Mouse (Mus musculus): ENCODE data around the gene Tnnt2. TPM values are rescaled to one million over a fixed set of nuclear protein-coding genes. Genes with fewer than 3 reads are reported as not detected.
A peak's percentile ranks its signal among the peaks of the same experiment; 100 is the strongest.

Gene Tnnt2
- polyA plus RNA-seq, 1 experiment from 2014 or later, result 3,947 TPM

DNA sequence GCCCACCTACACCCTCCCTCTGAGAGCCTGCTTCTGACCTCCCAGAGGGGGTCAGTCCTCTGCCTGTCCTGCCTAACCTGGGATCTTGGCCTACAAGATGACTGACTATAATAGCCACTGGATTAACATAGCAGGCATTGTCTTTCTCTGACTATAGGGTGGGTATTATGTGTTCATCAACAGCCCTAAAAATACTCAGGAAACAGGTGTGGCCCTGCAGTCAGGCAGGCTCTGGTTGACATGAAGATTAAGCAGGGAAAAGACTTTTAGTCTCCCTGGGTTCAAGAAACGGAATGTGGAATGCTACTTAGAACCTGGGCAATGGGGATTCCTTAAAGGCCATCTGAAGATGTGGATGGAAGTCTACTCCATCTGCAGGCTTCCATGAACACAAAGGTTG, 37.7 kb upstream of the Tnnt2 start:
- Histone ChIP-seq H3K36me3 (ENCODE audit: control insufficient read depth, insufficient read depth, low read length) (no peaks in the 10 kb centered on the region; the same call in 1 of the 2 replicates), H3K27ac (ENCODE audit: low read depth, low read length) (peak overlapping the region; percentile 100), H3K9me3 (replicated peaks; ENCODE audit: control insufficient read depth, low read length) (no peaks in the 10 kb centered on the region), H3K27me3 (ENCODE audit: control insufficient read depth, insufficient read depth, low read length) (no peaks in the 10 kb centered on the region), H3K4me3 (ENCODE audit: low read depth, low read length) (0 out of 2 replicates have a peak overlapping the region, but pooled peaks have one; percentile 65), H3K4me2 (peak overlapping the region; percentile 88), H3K4me1 (ENCODE audit: control insufficient read depth, insufficient read depth, low read length) (peaks cover 80% of the 10 kb centered on the region), H3K9ac (ENCODE audit: low read depth, low read length) (peak overlapping the region; percentile 87)
- ATAC-seq (replicated peaks; ENCODE audit: insufficient number of reproducible peaks, low FRiP score, low TSS enrichment), result no peak
- WGBS (ENCODE audit: insufficient replicate concordance), result 59% methylated on average over 1 of the region's 1 CpGs

- Histone ChIP-seq H3K9ac (ENCODE audit: low read depth, low read length) (peak overlapping the region; percentile 87), H3K36me3 (ENCODE audit: control insufficient read depth, insufficient read depth, low read length) (no peaks in the 10 kb centered on the region; the same call in 1 of the 2 replicates), H3K4me1 (ENCODE audit: control insufficient read depth, insufficient read depth, low read length) (peaks cover 82% of the 10 kb centered on the region), H3K27me3 (ENCODE audit: control insufficient read depth, insufficient read depth, low read length) (no peaks in the 10 kb centered on the region), H3K27ac (ENCODE audit: low read depth, low read length) (peak overlapping the region; percentile 100), H3K4me2 (peak overlapping the region; percentile 88), H3K4me3 (ENCODE audit: low read depth, low read length) (peak overlapping the region; percentile 65), H3K9me3 (replicated peaks; ENCODE audit: control insufficient read depth, low read length) (no peaks in the 10 kb centered on the region)
- 0 out of 2 replicates have a peak, but pooled peaks have one; percentile 11 for ATAC-seq (replicated peaks; ENCODE audit: insufficient number of reproducible peaks, low FRiP score, low TSS enrichment)
- WGBS (ENCODE audit: insufficient replicate concordance), result 11% methylated on average over 8 of the region's 8 CpGs
Measured at GRCm38 (mm10) chr1:135799109-135799627, 37.0 kb upstream of the Tnnt2 start.

DNA sequence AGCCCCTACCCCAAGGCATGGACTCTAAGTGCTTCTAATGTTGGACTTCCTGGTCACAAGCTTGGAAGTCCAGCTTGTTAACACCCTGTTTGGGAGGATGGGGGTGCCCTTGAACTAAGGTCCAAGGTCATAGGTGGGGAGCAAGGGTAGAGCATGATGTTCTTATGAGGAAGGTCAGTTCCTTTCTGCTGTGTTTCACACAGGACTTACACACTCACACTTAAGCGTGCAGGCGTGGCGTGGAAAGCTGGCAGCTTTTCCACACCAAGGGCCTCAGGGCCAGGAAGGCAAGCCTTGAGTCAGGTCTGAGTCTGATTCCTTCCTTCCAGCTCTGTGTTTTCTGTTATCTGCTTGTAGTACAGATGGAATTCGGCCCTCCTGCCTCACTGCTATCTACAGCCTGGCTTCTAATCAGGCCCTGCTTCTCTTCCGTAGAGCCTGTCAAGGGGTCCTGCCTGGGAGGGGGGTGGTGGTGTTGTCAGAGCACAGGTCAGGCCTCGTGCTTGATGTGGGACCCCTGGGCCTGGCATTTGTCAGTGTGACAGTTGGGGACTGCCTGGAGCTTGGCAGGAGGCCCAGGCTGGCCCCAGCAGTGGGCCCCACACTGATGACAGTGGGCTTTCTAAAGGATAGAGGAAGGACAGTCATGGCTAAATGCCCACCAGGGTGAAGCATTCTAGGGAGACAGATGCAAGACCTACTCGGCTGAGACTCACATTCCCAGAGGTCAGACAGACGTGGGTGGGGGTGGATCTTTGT, 35.8 kb upstream of the Tnnt2 start:
- Histone ChIP-seq H3K9ac (ENCODE audit: low read depth, low read length) (peak overlapping the region; percentile 87), H3K27me3 (ENCODE audit: control insufficient read depth, insufficient read depth, low read length) (no peaks in the 10 kb centered on the region), H3K4me1 (ENCODE audit: control insufficient read depth, insufficient read depth, low read length) (peaks cover 84% of the 10 kb centered on the region), H3K27ac (ENCODE audit: low read depth, low read length) (peak overlapping the region; percentile 100), H3K4me2 (peak overlapping the region; percentile 88), H3K9me3 (replicated peaks; ENCODE audit: control insufficient read depth, low read length) (no peaks in the 10 kb centered on the region), H3K36me3 (ENCODE audit: control insufficient read depth, insufficient read depth, low read length) (peaks cover 8% of the 10 kb centered on the region), H3K4me3 (ENCODE audit: low read depth, low read length) (peak overlapping the region; percentile 65)
- peak; percentile 91 for ATAC-seq (replicated peaks; ENCODE audit: insufficient number of reproducible peaks, low FRiP score, low TSS enrichment)
- WGBS (ENCODE audit: insufficient replicate concordance), result 5% methylated on average over 8 of the region's 8 CpGs

GRCm38 (mm10) chr1:135807546-135807945, 28.6 kb upstream of the Tnnt2 start:
- Histone ChIP-seq H3K36me3 (ENCODE audit: control insufficient read depth, insufficient read depth, low read length) (peaks cover 17% of the 10 kb centered on the region), H3K9ac (ENCODE audit: low read depth, low read length) (no peak overlapping the region), H3K9me3 (replicated peaks; ENCODE audit: control insufficient read depth, low read length) (no peaks in the 10 kb centered on the region), H3K27ac (ENCODE audit: low read depth, low read length) (no peak overlapping the region), H3K4me3 (ENCODE audit: low read depth, low read length) (no peak overlapping the region), H3K4me1 (ENCODE audit: control insufficient read depth, insufficient read depth, low read length) (peaks cover 44% of the 10 kb centered on the region), H3K4me2 (no peak overlapping the region), H3K27me3 (ENCODE audit: control insufficient read depth, insufficient read depth, low read length) (no peaks in the 10 kb centered on the region)
- 38% methylated on average over 10 of the region's 10 CpGs for WGBS (ENCODE audit: insufficient replicate concordance)
- ATAC-seq (replicated peaks; ENCODE audit: insufficient number of reproducible peaks, low FRiP score, low TSS enrichment), result no peak

DNA sequence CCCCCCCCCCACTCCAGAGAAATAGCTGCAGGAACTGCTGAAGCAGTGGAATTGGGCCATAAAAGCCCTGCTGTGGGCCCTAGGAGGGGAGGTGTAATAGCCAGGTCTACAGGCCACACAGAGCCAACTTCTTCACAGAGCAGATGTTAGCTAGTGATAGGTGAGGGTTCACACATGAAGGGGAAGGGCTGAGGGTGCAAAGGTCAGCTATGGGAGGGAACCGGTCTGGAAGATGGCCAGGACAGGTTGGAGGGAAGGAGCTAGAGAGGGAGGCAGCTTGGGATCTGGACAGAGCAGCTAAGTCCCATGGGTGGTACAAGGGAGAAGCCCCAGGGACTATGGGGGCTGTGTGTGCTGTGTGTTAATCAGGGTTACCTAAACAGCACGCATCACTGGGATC, 26.0 kb upstream of the Tnnt2 start:
- H3K27me3 ChIP-seq (ENCODE audit: control insufficient read depth, insufficient read depth, low read length), result no peaks in the 10 kb centered on the region
- H3K36me3 ChIP-seq (ENCODE audit: control insufficient read depth, insufficient read depth, low read length), result peaks cover 9% of the 10 kb centered on the region
- H3K4me1 ChIP-seq (ENCODE audit: control insufficient read depth, insufficient read depth, low read length), result peaks cover 32% of the 10 kb centered on the region
- H3K4me2 ChIP-seq, result no peak overlapping the region
- H3K9me3 ChIP-seq (replicated peaks; ENCODE audit: control insufficient read depth, low read length), result no peaks in the 10 kb centered on the region
- 65% methylated on average over 2 of the region's 2 CpGs for WGBS (ENCODE audit: insufficient replicate concordance)
- ATAC-seq (replicated peaks; ENCODE audit: insufficient number of reproducible peaks, low FRiP score, low TSS enrichment), result no peak
- H3K9ac ChIP-seq (ENCODE audit: low read depth, low read length), result no peak overlapping the region
- no peak overlapping the region for H3K27ac ChIP-seq (ENCODE audit: low read depth, low read length)
- H3K4me3 ChIP-seq (ENCODE audit: low read depth, low read length), result no peak overlapping the region

DNA sequence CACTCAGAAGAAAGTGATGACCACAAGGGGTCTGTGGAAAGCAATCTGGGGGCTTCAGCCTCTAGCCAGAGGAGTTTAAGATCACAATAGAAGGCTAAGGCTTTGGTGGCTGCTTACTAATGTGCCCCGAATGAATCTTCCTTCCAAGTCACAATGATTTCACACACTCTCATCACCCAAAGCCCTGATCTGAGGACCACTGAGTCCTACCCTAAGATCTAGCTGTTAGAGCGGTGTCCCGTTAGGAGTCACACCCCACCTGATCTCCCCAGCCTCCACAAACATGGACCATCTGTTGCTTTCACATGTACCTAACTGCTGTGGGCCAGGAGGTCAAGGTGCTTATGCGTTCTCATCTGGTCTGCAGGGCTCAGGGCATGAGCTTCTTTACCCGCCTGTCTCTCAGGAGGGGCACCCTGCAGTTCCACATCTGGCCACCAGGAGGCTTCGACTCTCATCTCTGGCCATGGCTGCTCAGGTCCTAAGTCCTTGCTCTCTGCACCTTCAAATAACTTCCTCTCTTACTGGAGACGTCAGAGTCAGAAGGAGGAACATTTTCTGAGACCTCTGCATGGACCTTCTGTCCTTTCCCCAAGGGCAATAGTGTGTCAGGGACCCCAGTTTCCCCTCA, 25.0 kb upstream of the Tnnt2 start:
- H3K4me1 ChIP-seq (ENCODE audit: control insufficient read depth, insufficient read depth, low read length), result peaks cover 27% of the 10 kb centered on the region

DNA sequence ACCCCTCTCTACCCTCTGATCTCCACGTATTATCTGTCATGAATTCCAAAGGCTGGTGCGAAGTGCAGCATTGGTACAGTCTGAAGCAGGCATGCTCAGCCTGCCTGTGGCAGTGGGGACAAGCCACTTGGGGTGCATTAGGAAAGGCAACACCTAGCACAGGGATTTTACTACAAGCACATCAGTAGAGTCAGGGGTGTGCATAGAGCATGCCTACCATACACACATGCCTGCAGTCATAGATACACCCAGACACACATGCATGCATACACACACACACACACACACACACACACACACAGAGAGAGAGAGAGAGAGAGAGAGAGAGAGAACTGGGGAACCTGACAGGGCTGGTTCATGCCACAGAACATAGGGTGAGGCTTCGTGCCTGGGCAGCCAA, 23.9 kb upstream of the Tnnt2 start:
- H3K27ac ChIP-seq (ENCODE audit: low read depth, low read length), result peak overlapping the region; percentile 78
- no peaks in the 10 kb centered on the region for H3K9me3 ChIP-seq (replicated peaks; ENCODE audit: control insufficient read depth, low read length)
- no peak overlapping the region; the same call in 1 of the 2 replicates for H3K4me2 ChIP-seq
- peaks cover 9% of the 10 kb centered on the region; the same call in 1 of the 2 replicates for H3K36me3 ChIP-seq (ENCODE audit: control insufficient read depth, insufficient read depth, low read length)
- no peaks in the 10 kb centered on the region for H3K27me3 ChIP-seq (ENCODE audit: control insufficient read depth, insufficient read depth, low read length)
- ATAC-seq (replicated peaks; ENCODE audit: insufficient number of reproducible peaks, low FRiP score, low TSS enrichment), result no peak
- H3K4me3 ChIP-seq (ENCODE audit: low read depth, low read length), result no peak overlapping the region
- 58% methylated on average over 3 of the region's 3 CpGs for WGBS (ENCODE audit: insufficient replicate concordance)
- peaks cover 27% of the 10 kb centered on the region for H3K4me1 ChIP-seq (ENCODE audit: control insufficient read depth, insufficient read depth, low read length)
- no peak overlapping the region for H3K9ac ChIP-seq (ENCODE audit: low read depth, low read length)

More for the DNA sequence above, 25.0 kb upstream of the Tnnt2 start:
- H3K9me3 ChIP-seq (replicated peaks; ENCODE audit: control insufficient read depth, low read length), result no peaks in the 10 kb centered on the region
- no peak for ATAC-seq (replicated peaks; ENCODE audit: insufficient number of reproducible peaks, low FRiP score, low TSS enrichment)
- H3K27me3 ChIP-seq (ENCODE audit: control insufficient read depth, insufficient read depth, low read length), result no peaks in the 10 kb centered on the region
- no peak overlapping the region for H3K4me3 ChIP-seq (ENCODE audit: low read depth, low read length)
- no peak overlapping the region for H3K4me2 ChIP-seq
- WGBS (ENCODE audit: insufficient replicate concordance), result 29% methylated on average over 7 of the region's 7 CpGs
- peak overlapping the region; percentile 30; the same call in 1 of the 2 replicates for H3K27ac ChIP-seq (ENCODE audit: low read depth, low read length)
- no peak overlapping the region for H3K9ac ChIP-seq (ENCODE audit: low read depth, low read length)
- peaks cover 9% of the 10 kb centered on the region; the same call in 1 of the 2 replicates for H3K36me3 ChIP-seq (ENCODE audit: control insufficient read depth, insufficient read depth, low read length)

DNA sequence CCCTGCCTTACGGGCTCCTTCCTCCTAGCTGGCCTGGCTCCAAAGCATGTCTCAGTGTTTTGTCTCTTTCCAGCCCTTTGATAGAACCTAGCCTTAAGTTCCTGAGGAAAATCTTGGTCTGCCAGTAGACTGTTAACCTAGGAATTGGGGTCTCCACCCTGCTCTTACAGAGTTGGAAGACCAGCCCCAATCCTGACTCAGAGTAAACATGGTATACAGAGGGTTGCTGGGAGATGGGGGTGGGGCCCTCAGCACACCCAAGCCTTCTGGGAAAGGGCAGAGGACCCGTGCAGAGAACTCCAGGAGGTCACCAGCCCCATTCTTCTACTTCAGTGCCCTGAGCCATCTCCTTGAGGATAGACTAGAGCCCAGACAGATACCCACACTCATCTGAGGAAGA, 23.5 kb upstream of the Tnnt2 start:
- WGBS (ENCODE audit: insufficient replicate concordance), result 28% methylated on average over 2 of the region's 2 CpGs
- H3K4me2 ChIP-seq, result peak overlapping the region; percentile 23
- no peak for ATAC-seq (replicated peaks; ENCODE audit: insufficient number of reproducible peaks, low FRiP score, low TSS enrichment)
- no peaks in the 10 kb centered on the region for H3K9me3 ChIP-seq (replicated peaks; ENCODE audit: control insufficient read depth, low read length)
- peaks cover 2% of the 10 kb centered on the region; the same call in 1 of the 2 replicates for H3K27me3 ChIP-seq (ENCODE audit: control insufficient read depth, insufficient read depth, low read length)
- peaks cover 7% of the 10 kb centered on the region; the same call in 1 of the 2 replicates for H3K36me3 ChIP-seq (ENCODE audit: control insufficient read depth, insufficient read depth, low read length)
- H3K4me1 ChIP-seq (ENCODE audit: control insufficient read depth, insufficient read depth, low read length), result peaks cover 27% of the 10 kb centered on the region
- H3K9ac ChIP-seq (ENCODE audit: low read depth, low read length), result peak overlapping the region; percentile 29; the same call in 1 of the 2 replicates
- no peak overlapping the region for H3K4me3 ChIP-seq (ENCODE audit: low read depth, low read length)
- peak overlapping the region; percentile 78 for H3K27ac ChIP-seq (ENCODE audit: low read depth, low read length)
